Mouse (Mus musculus): ENCODE measurements around the gene Drc1. TPM values are rescaled to one million over a fixed set of nuclear protein-coding genes. Genes with fewer than 3 reads are reported as not detected.

The Drc1 gene
- total and polyA plus RNA-seq, 2 experiments from 2014 or later, result 14.7 to 16.9 TPM

- WGBS, result 84% methylated on average over 5 of the region's 5 CpGs
- TF ChIP-seq CTCF (IDR thresholded peaks at IDR 0.05; ENCODE audit: low read depth), result no peak
These were observed 62.7 kb downstream of the Drc1 start for GRCm38 (mm10) chr5:30343886-30344285.

GRCm38 (mm10) chr5:30353605-30354004 lies 72.4 kb downstream of the Drc1 start:
- Histone ChIP-seq H3K4me1 (ENCODE audit: insufficient read depth) (no peaks in the 10 kb centered on the region), H3K27me3 (ENCODE audit: insufficient read depth, low read length) (no peaks in the 10 kb centered on the region), H3K36me3 (ENCODE audit: insufficient read depth) (0 out of 2 replicates have a peak, but pooled peaks cover 3% of the 10 kb centered on the region), H3K4me3 (ENCODE audit: low read depth, low read length) (no peak overlapping the region), H3K9ac (no peak overlapping the region), H3K9me3 (ENCODE audit: low read length) (no peaks in the 10 kb centered on the region), H3K27ac (ENCODE audit: low read depth, low read length) (no peak overlapping the region), H3K4me2 (ENCODE audit: low read depth) (no peak overlapping the region)
- DNase-seq (no peak), ATAC-seq (no peak)
- 58% methylated on average over 3 of the region's 3 CpGs for WGBS
- TF ChIP-seq CTCF (IDR thresholded peaks at IDR 0.05; ENCODE audit: low read depth), result no peak

More at GRCm38 (mm10) chr5:30343886-30344285, 62.7 kb downstream of the Drc1 start:
- H3K36me3 ChIP-seq (ENCODE audit: insufficient read depth), result 0 out of 2 replicates have a peak, but pooled peaks cover 8% of the 10 kb centered on the region
- no peak overlapping the region for H3K4me2 ChIP-seq (ENCODE audit: low read depth)
- peaks cover 2% of the 10 kb centered on the region; the same call in 1 of the 2 replicates for H3K4me1 ChIP-seq (ENCODE audit: insufficient read depth)
- no peak overlapping the region for H3K9ac ChIP-seq
- no peaks in the 10 kb centered on the region for H3K9me3 ChIP-seq (ENCODE audit: low read length)
- no peak for ATAC-seq
- H3K27ac ChIP-seq (ENCODE audit: low read depth, low read length), result no peak overlapping the region
- no peak for DNase-seq
- H3K4me3 ChIP-seq (ENCODE audit: low read depth, low read length), result no peak overlapping the region
- no peaks in the 10 kb centered on the region; the same call in 1 of the 2 replicates for H3K27me3 ChIP-seq (ENCODE audit: insufficient read depth, low read length)

- DNase-seq (no peak), ATAC-seq (no peak)
- 89% methylated on average over 7 of the region's 7 CpGs for WGBS
- Histone ChIP-seq H3K4me1 (ENCODE audit: insufficient read depth) (no peaks in the 10 kb centered on the region), H3K9ac (no peak overlapping the region), H3K9me3 (ENCODE audit: low read length) (no peaks in the 10 kb centered on the region), H3K36me3 (ENCODE audit: insufficient read depth) (no peaks in the 10 kb centered on the region), H3K27ac (ENCODE audit: low read depth, low read length) (no peak overlapping the region), H3K4me2 (ENCODE audit: low read depth) (no peak overlapping the region), H3K27me3 (ENCODE audit: insufficient read depth, low read length) (no peaks in the 10 kb centered on the region), H3K4me3 (ENCODE audit: low read depth, low read length) (no peak overlapping the region)
- no peak for TF ChIP-seq CTCF (IDR thresholded peaks at IDR 0.05; ENCODE audit: low read depth)
These were observed 73.9 kb downstream of the Drc1 start for GRCm38 (mm10) chr5:30355114-30355513.

- WGBS, result 83% methylated on average over 14 of the region's 14 CpGs
- no peaks in the 10 kb centered on the region for H3K9me3 ChIP-seq (ENCODE audit: low read length)
- H3K4me3 ChIP-seq (ENCODE audit: low read depth, low read length), result no peak overlapping the region
- no peaks in the 10 kb centered on the region for H3K4me1 ChIP-seq (ENCODE audit: insufficient read depth)
- ATAC-seq, result no peak
- H3K9ac ChIP-seq, result no peak overlapping the region
- no peak overlapping the region for H3K4me2 ChIP-seq (ENCODE audit: low read depth)
- no peak overlapping the region for H3K27ac ChIP-seq (ENCODE audit: low read depth, low read length)
- DNase-seq, result no peak
- H3K36me3 ChIP-seq (ENCODE audit: insufficient read depth), result no peaks in the 10 kb centered on the region
- TF ChIP-seq CTCF (IDR thresholded peaks at IDR 0.05; ENCODE audit: low read depth), result no peak
- H3K27me3 ChIP-seq (ENCODE audit: insufficient read depth, low read length), result no peaks in the 10 kb centered on the region
These were observed 74.5 kb downstream of the Drc1 start for GRCm38 (mm10) chr5:30355559-30356159.

- H3K4me3 ChIP-seq (ENCODE audit: low read depth, low read length), result no peak overlapping the region
- no peak overlapping the region for H3K4me2 ChIP-seq (ENCODE audit: low read depth)
- no peaks in the 10 kb centered on the region for H3K9me3 ChIP-seq (ENCODE audit: low read length)
- no peak overlapping the region for H3K27ac ChIP-seq (ENCODE audit: low read depth, low read length)
- no peaks in the 10 kb centered on the region for H3K36me3 ChIP-seq (ENCODE audit: insufficient read depth)
- DNase-seq, result no peak
- no peak overlapping the region for H3K9ac ChIP-seq
- no peaks in the 10 kb centered on the region for H3K27me3 ChIP-seq (ENCODE audit: insufficient read depth, low read length)
- WGBS, result 81% methylated on average over 7 of the region's 7 CpGs
- TF ChIP-seq CTCF (IDR thresholded peaks at IDR 0.05; ENCODE audit: low read depth), result no peak
- no peaks in the 10 kb centered on the region for H3K4me1 ChIP-seq (ENCODE audit: insufficient read depth)
- ATAC-seq, result no peak
These were observed 75.5 kb downstream of the Drc1 start for GRCm38 (mm10) chr5:30356647-30357046.

GRCm38 (mm10) chr5:30358436-30359099 lies 77.4 kb downstream of the Drc1 start:
- DNase-seq, result no peak
- no peaks in the 10 kb centered on the region for H3K9me3 ChIP-seq (ENCODE audit: low read length)
- no peak overlapping the region for H3K27ac ChIP-seq (ENCODE audit: low read depth, low read length)
- H3K9ac ChIP-seq, result no peak overlapping the region
- H3K27me3 ChIP-seq (ENCODE audit: insufficient read depth, low read length), result no peaks in the 10 kb centered on the region
- no peaks in the 10 kb centered on the region for H3K36me3 ChIP-seq (ENCODE audit: insufficient read depth)
- no peak for ATAC-seq
- H3K4me2 ChIP-seq (ENCODE audit: low read depth), result no peak overlapping the region
- H3K4me3 ChIP-seq (ENCODE audit: low read depth, low read length), result no peak overlapping the region
- no peaks in the 10 kb centered on the region for H3K4me1 ChIP-seq (ENCODE audit: insufficient read depth)
- 85% methylated on average over 10 of the region's 10 CpGs for WGBS
- TF ChIP-seq CTCF (IDR thresholded peaks at IDR 0.05; ENCODE audit: low read depth), result no peak

- WGBS, result 76% methylated on average over 8 of the region's 8 CpGs
- ATAC-seq (no peak), DNase-seq (no peak)
- H3K9ac ChIP-seq, result no peak overlapping the region
- H3K4me1 ChIP-seq (ENCODE audit: insufficient read depth), result no peaks in the 10 kb centered on the region
- H3K36me3 ChIP-seq (ENCODE audit: insufficient read depth), result no peaks in the 10 kb centered on the region
- no peak overlapping the region for H3K4me3 ChIP-seq (ENCODE audit: low read depth, low read length)
- no peaks in the 10 kb centered on the region for H3K9me3 ChIP-seq (ENCODE audit: low read length)
- H3K27me3 ChIP-seq (ENCODE audit: insufficient read depth, low read length), result no peaks in the 10 kb centered on the region
- no peak overlapping the region for H3K4me2 ChIP-seq (ENCODE audit: low read depth)
- TF ChIP-seq CTCF (IDR thresholded peaks at IDR 0.05; ENCODE audit: low read depth), result no peak
- H3K27ac ChIP-seq (ENCODE audit: low read depth, low read length), result no peak overlapping the region
These were observed 86.2 kb downstream of the Drc1 start for GRCm38 (mm10) chr5:30367405-30367804.

Measured in forebrain, postnatal 0 days (tissue).